24 mouse cellular contexts compared by ENCODE assay signal in genomic region chr11:100780247-100780646, GRCm38 (mm10). TPM values are rescaled to one million over a fixed set of nuclear protein-coding genes. Genes with fewer than 3 reads are reported as not detected.
DNase-seq lines count a peak whose midpoint lies in the region; ATAC-seq lines count a peak whose summit lies in the region.
"Had no signal": no experiment of that assay in that cellular context is flagged by ENCODE, and none has a peak within 500 bp of the region (broad histone marks: within the 10 kb centered on the region; RNA-seq: fewer than 3 reads in every experiment).

No protein-coding gene starts in this region.

- peaks cover 6% of the 10 kb centered on the region for H3K4me1 ChIP-seq in heart, embryonic 13.5 days
- H3K4me1 ChIP-seq: embryonic facial prominence, embryonic 10.5 days; embryonic facial prominence, embryonic 12.5 days had no signal

- no peak overlapping the region for H3K4me3 ChIP-seq in heart, embryonic 13.5 days
- H3K4me3 ChIP-seq: embryonic facial prominence, embryonic 10.5 days; embryonic facial prominence, embryonic 12.5 days had no signal

- H3K36me3 ChIP-seq in heart, embryonic 13.5 days, result peaks cover 63% of the 10 kb centered on the region

- no peak for ATAC-seq in heart, embryonic 13.5 days (ENCODE audit: extremely low read depth, insufficient number of reproducible peaks, low FRiP score, low TSS enrichment)
- ATAC-seq: activated CD4-positive, CD25-positive, alpha-beta regulatory T cell, adult 4 months; CD4-positive, CD25-positive, alpha-beta regulatory T cell, adult 4 months; forebrain, embryonic 14.5 days; forebrain, embryonic 16.5 days; Patski had no signal

- H3K27me3 ChIP-seq in heart, embryonic 13.5 days (replicated peaks), result no peaks in the 10 kb centered on the region
- H3K27me3 ChIP-seq: CH12.LX; embryonic facial prominence, embryonic 12.5 days; Patski had no signal

- DNase-seq in adrenal gland, adult (ENCODE audit: inconsistent age in 2 of 2, low spot score in 1 of 2), result peak; percentile 52 to 83
- DNase-seq in adrenal gland, postnatal 25 days, result no peak
- DNase-seq in adrenal gland, postnatal 10 days, result peak; percentile 47
- no peak for DNase-seq in adrenal gland, adult 8-10 months
- DNase-seq in heart, adult 8-10 months (ENCODE audit: low spot score), result no peak
- DNase-seq in ovary, postnatal 10 days (ENCODE audit: low spot score), result no peak
- DNase-seq: B cell, adult 2 months; cerebellum, adult 11-12 months; cerebellum, adult 2 months; cerebellum, adult 9-10 months; cerebellum, postnatal 10 days; cerebellum, postnatal 25 days had no signal

- H3K9ac ChIP-seq in heart, embryonic 13.5 days, result no peak overlapping the region
- H3K9ac ChIP-seq: embryonic facial prominence, embryonic 12.5 days had no signal

- 67% methylated on average over 8 of the region's 8 CpGs for WGBS in heart, embryonic 13.5 days

- H3K9me3 ChIP-seq in heart, embryonic 13.5 days, result no peaks in the 10 kb centered on the region
- H3K9me3 ChIP-seq: embryonic facial prominence, embryonic 10.5 days; embryonic facial prominence, embryonic 12.5 days; G1E had no signal

- 0 out of 2 replicates have a peak overlapping the region, but pooled peaks have one; percentile 12 for H3K27ac ChIP-seq in heart, embryonic 13.5 days (replicated peaks)
- H3K27ac ChIP-seq: embryonic facial prominence, embryonic 10.5 days; embryonic facial prominence, embryonic 12.5 days had no signal

- H3K4me2 ChIP-seq in heart, embryonic 13.5 days, result no peak overlapping the region
- H3K4me2 ChIP-seq: embryonic facial prominence, embryonic 12.5 days had no signal

RNA-seq across cellular contexts. Expression of gene Ghdc, which starts 9.5 kb away (rescaled TPM):
- total RNA-seq in adrenal gland, postnatal 25 days (2021), result 21.0 and 32.1 TPM in 2 replicates
- total RNA-seq in adrenal gland, postnatal 10 days (2021), result 10 to 100 TPM; 14.1 to 15.7 TPM
- 10 to 100 TPM; 23.1 to 26.4 (median 24.7) TPM for total RNA-seq in adrenal gland, adult 8-10 months (2022)
- 6.0 and 7.2 TPM in 2 replicates for polyA plus RNA-seq in heart, embryonic 13.5 days (2015; fragmentation: Nextera tagmentation; extraction: Ambion mirVana)
- 10 to 100 TPM in 2 of 4 experiments, 1 to 10 TPM in 2; 9.1 to 14.1 (median 10.0) TPM for total RNA-seq in heart, adult 8-10 months (2022)

RNA-seq across cellular contexts. Expression of gene Hcrt, which starts 17.5 kb away (rescaled TPM):
- not detected in 2 replicates for total RNA-seq in adrenal gland, postnatal 25 days (2021)
- total RNA-seq in adrenal gland, postnatal 10 days (2021), result not detected
- not detected for total RNA-seq in adrenal gland, adult 8-10 months (2022)
- polyA plus RNA-seq in heart, embryonic 13.5 days (2015; fragmentation: Nextera tagmentation; extraction: Ambion mirVana), result not detected in 2 replicates
- total RNA-seq in heart, adult 8-10 months (2022), result not detected
- total RNA-seq: CH12.LX, G1E had no signal
- polyA plus RNA-seq: activated CD4-positive, CD25-positive, alpha-beta regulatory T cell, adult 4 months; CD4-positive, CD25-positive, alpha-beta regulatory T cell, adult 4 months; cerebellum, adult 2 months; embryonic facial prominence, embryonic 10.5 days; embryonic facial prominence, embryonic 12.5 days; embryonic facial prominence, embryonic 14.5 days; forebrain, embryonic 11.5 days; G1E; Patski had no signal

RNA-seq across cellular contexts. Expression of gene Kcnh4, which starts 20.5 kb away (rescaled TPM):
- total RNA-seq in adrenal gland, postnatal 25 days (2021), result 0.21 TPM in 1 of 2 replicates, not detected in the other
- total RNA-seq in adrenal gland, postnatal 10 days (2021), result under 1 TPM; 0.12 to 0.15 TPM
- under 1 TPM; 0.15 to 0.31 (median 0.23) TPM for total RNA-seq in adrenal gland, adult 8-10 months (2022)
- not detected in 2 replicates for polyA plus RNA-seq in heart, embryonic 13.5 days (2015; fragmentation: Nextera tagmentation; extraction: Ambion mirVana)
- total RNA-seq in heart, adult 8-10 months (2022), result not detected
- total RNA-seq: G1E had no signal
- polyA plus RNA-seq: CD4-positive, CD25-positive, alpha-beta regulatory T cell, adult 4 months; G1E had no signal

RNA-seq across cellular contexts. Expression of gene Rab5c, which starts 42.2 kb away (rescaled TPM):
- 160 and 171 TPM in 2 replicates for total RNA-seq in adrenal gland, postnatal 25 days (2021)
- 100 to 1,000 TPM; 182 to 183 TPM for total RNA-seq in adrenal gland, postnatal 10 days (2021)
- total RNA-seq in adrenal gland, adult 8-10 months (2022), result 100 to 1,000 TPM; 183 to 210 (median 190) TPM
- 13.4 and 13.6 TPM in 2 replicates for polyA plus RNA-seq in heart, embryonic 13.5 days (2015; fragmentation: Nextera tagmentation; extraction: Ambion mirVana)
- total RNA-seq in heart, adult 8-10 months (2022), result 10 to 100 TPM; 47.1 to 62.6 (median 51.0) TPM

Comparison
In these comparisons a context has a peak if more than half of its experiments do, and no peak if none do; other contexts are left out.
1. DNase-seq: peak in adrenal gland, adult (2 of 2) and adrenal gland, postnatal 10 days (single experiment); none in adrenal gland, postnatal 25 days (single experiment), adrenal gland, adult 8-10 months (single experiment), heart, adult 8-10 months (single experiment) and ovary, postnatal 10 days (single experiment).